Mouse (Mus musculus) limb, embryonic 14.5 days (tissue): ENCODE measurements at regions not wholly inside any gene's neighbourhood (a gene's known extent, or its start where the extent isn't known, plus 50 kb on each side); places are given as distances from the start of the nearest gene placed in this dataset.

Experiments used
- ATAC-seq: fragments of 200-750 bp; cut with Nextera tagmentation; 2 replicates; pipeline ENCODE4 v1.8.0; 2017; ENCODE audit warnings: low read depth, moderate number of reproducible peaks, moderate TSS enrichment; ENCODE audit not compliant: low FRiP score
- DNase-seq: peaks from one replicate; pipeline ENCODE4 v3.0.0-alpha.2; 2015; ENCODE audit warnings: low spot score
- H3K27ac ChIP-seq: fragments of 300-500 bp; sonication (generic); replicated peaks from 2 replicates; pipeline ENCODE4 v1.5.1; 2014; ENCODE audit warnings: low read depth, mild to moderate bottlenecking, low read length, moderate library complexity, mixed read lengths
- H3K27me3 ChIP-seq: fragments of 300-500 bp; sonication (generic); 2 replicates; pipeline ENCODE4 v1.6.1; 2014; ENCODE audit warnings: low read length, mixed read lengths; ENCODE audit not compliant: control insufficient read depth, insufficient read depth
- H3K36me3 ChIP-seq: fragments of 300-500 bp; sonication (generic); 2 replicates; pipeline ENCODE4 v1.6.1; 2014; ENCODE audit warnings: mild to moderate bottlenecking, low read length, moderate library complexity, mixed read lengths; ENCODE audit not compliant: control insufficient read depth, insufficient read depth
- H3K4me1 ChIP-seq: fragments of 300-500 bp; sonication (generic); 2 replicates; pipeline ENCODE4 v1.6.1; 2014; ENCODE audit warnings: antibody characterized with exemption, low read length, mixed read lengths; ENCODE audit not compliant: control insufficient read depth, insufficient read depth
- H3K4me2 ChIP-seq: fragments of 300-500 bp; sonication (generic); replicated peaks from 2 replicates; pipeline ENCODE4 v1.6.1; 2014; ENCODE audit warnings: low read depth, mild to moderate bottlenecking, low read length, moderate library complexity; ENCODE audit not compliant: severe bottlenecking
- H3K4me3 ChIP-seq: fragments of 300-500 bp; sonication (generic); replicated peaks from 2 replicates; pipeline ENCODE4 v1.5.1; 2014; ENCODE audit warnings: low read length
- H3K9ac ChIP-seq: fragments of 300-500 bp; sonication (generic); 2 replicates; pipeline ENCODE4 v1.6.1; 2014; ENCODE audit warnings: mild to moderate bottlenecking, low read depth, low read length, moderate library complexity; ENCODE audit not compliant: severe bottlenecking
- H3K9me3 ChIP-seq: fragments of 300-500 bp; sonication (generic); 2 replicates; pipeline ENCODE4 v1.6.1; 2016; ENCODE audit warnings: low read length; ENCODE audit not compliant: control insufficient read depth
- POLR2A ChIP-seq: fragments of 200-500 bp; IDR thresholded peaks from 2 replicates; pipeline ENCODE4 v1.8.0; 2012; ENCODE audit warnings: inconsistent platforms, mild to moderate bottlenecking, moderate library complexity, borderline replicate concordance; ENCODE audit not compliant: insufficient read depth, insufficient read length; ENCODE audit errors: extremely low read depth
- WGBS: fragments of 180-500 bp; shearing (Covaris S2); extraction: QIAGEN DNeasy Blood & Tissue Kit; methylation state at CpG from one replicate; pipeline ENCODE4 v1.1.7; 2014; 5-methylcytosine and 5-hydroxymethylcytosine counted together

DNA sequence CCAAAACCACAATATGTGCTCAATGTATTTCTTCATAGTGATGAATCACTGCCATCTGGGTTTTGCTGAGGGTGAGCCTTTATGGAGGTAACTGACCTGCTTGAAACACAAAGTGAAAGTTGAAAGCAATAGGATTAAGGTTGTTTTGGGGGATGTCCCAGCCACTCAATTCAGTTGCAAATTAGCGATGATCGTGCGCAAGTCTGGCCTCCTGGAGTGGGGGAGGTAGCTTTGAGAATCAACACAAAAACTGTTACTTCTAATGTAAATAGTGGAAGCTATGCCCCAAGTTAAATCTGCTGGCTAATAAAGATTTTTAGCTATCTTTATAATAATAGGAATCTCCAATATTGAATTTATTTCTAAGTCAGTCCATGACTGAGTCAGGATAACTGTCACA, 56.3 kb upstream of the Cers4 start:
- H3K4me1 ChIP-seq, result no peaks in the 10 kb centered on the region
- H3K36me3 ChIP-seq, result no peaks in the 10 kb centered on the region
- H3K4me2 ChIP-seq, result no peak overlapping the region
- no peak overlapping the region for H3K4me3 ChIP-seq
- 77% methylated on average over 3 of the region's 3 CpGs for WGBS
- TF ChIP-seq POLR2A, result no peak
- no peaks in the 10 kb centered on the region for H3K27me3 ChIP-seq
- H3K27ac ChIP-seq, result no peak overlapping the region
- DNase-seq (no peak), ATAC-seq (no peak)
- H3K9ac ChIP-seq, result no peak overlapping the region
- H3K9me3 ChIP-seq, result no peaks in the 10 kb centered on the region
